Mouse (Mus musculus) thymus, postnatal 10 days (tissue): ENCODE data around the gene Sel1l2.
"Not testable (repeated sequence)": the region's sequence is repeated elsewhere in the genome, so short reads cannot be mapped to it uniquely, and the experiment has no call there.

Experiments
- DNase-seq, 2 experiments: peaks; one replicate each; pipeline ENCODE4 v3.0.0; 2021; ENCODE audit warnings: low spot score in 2 of 2

Gene Sel1l2

GRCm38 (mm10) chr2:140215415-140215814 is 174.1 kb downstream of the Sel1l2 start:
- DNase-seq: no peak

GRCm38 (mm10) chr2:140214519-140215027 is 174.9 kb downstream of the Sel1l2 start:
- no peak for DNase-seq

GRCm38 (mm10) chr2:140203756-140204155 is 185.8 kb downstream of the Sel1l2 start:
- DNase-seq: no peak

GRCm38 (mm10) chr2:140202573-140202972 is 186.9 kb downstream of the Sel1l2 start:
- no peak for DNase-seq

GRCm38 (mm10) chr2:140200713-140201112 is 188.8 kb downstream of the Sel1l2 start:
- no peak for DNase-seq

- not testable (repeated sequence) for DNase-seq
These were observed 203.8 kb downstream of the Sel1l2 start for GRCm38 (mm10) chr2:140185685-140186210.
